Mouse (Mus musculus) ovary, adult 2 months (tissue): ENCODE results near the gene Cyp3a57. TPM values are rescaled to one million over a fixed set of nuclear protein-coding genes. Genes with fewer than 3 reads are reported as not detected.

ENCODE experiments used
- polyA plus RNA-seq: library from polyadenylated mRNA; depleted of rRNA; stranded (reverse); fragments of >200 nt; gene quantifications from 2 replicates; pipeline ENCODE4 v1.2.3, GENCODE M21; 2012; rRNA removed

The Cyp3a57 gene
- polyA plus RNA-seq = not detected in 2 replicates

DNA sequence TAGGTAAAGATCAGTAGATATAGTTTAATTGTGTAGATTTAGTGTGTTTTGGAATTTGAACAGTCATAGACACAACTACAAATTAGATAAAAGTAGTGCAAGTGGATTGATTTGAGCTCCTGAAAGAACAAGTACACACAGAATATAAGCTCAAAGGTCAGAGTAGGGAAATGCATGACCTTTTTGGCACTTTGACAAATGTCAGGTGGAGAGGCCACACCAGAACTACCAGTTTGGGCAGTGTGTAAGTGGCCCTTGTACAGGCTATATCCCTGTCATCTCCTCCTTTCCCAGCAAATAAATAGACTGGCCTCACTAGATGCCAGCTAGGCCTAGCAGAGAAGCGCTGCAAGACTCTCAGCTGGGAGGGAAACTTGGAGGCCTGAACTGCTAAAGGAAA is at the start of gene Cyp3a57:
Gene Cyp3a57 (plus strand): TSS at position 339 of the 400 bp plus-strand sequence.

Other genes starting within 250 kb of the Cyp3a57 start
- 1,010 and 1,065 TPM in 2 replicates for gene Arpc1b, start 231.1 kb upstream of the Cyp3a57 start, polyA plus RNA-seq
- 25.8 and 33.3 TPM in 2 replicates for gene Pdap1, start 205.0 kb upstream of the Cyp3a57 start, polyA plus RNA-seq
- gene Bud31, start 204.9 kb upstream of the Cyp3a57 start, polyA plus RNA-seq = 50.3 and 53.3 TPM in 2 replicates
- 18.4 and 19.7 TPM in 2 replicates for gene Ptcd1, start 178.2 kb upstream of the Cyp3a57 start, polyA plus RNA-seq
- gene Cpsf4, start 178.1 kb upstream of the Cyp3a57 start, polyA plus RNA-seq = 26.0 and 31.7 TPM in 2 replicates
- gene Atp5j2, start 153.2 kb upstream of the Cyp3a57 start, polyA plus RNA-seq = 55.2 and 72.4 TPM in 2 replicates
- gene Zkscan14, start 143.4 kb upstream of the Cyp3a57 start, polyA plus RNA-seq = 2.6 and 3.5 TPM in 2 replicates
- 6.3 and 6.9 TPM in 2 replicates for gene Zkscan5, start 140.7 kb upstream of the Cyp3a57 start, polyA plus RNA-seq
- 11.3 and 13.6 TPM in 2 replicates for gene Zfp655, start 113.6 kb upstream of the Cyp3a57 start, polyA plus RNA-seq
- gene Zscan25, start 64.8 kb upstream of the Cyp3a57 start, polyA plus RNA-seq = 27.8 and 30.3 TPM in 2 replicates
- not detected in 2 replicates for gene Cyp3a16, start 124.4 kb downstream of the Cyp3a57 start, polyA plus RNA-seq
- gene Cyp3a41b, start 239.5 kb downstream of the Cyp3a57 start, polyA plus RNA-seq = not detected in 2 replicates